Mouse (Mus musculus): ENCODE results near the gene Ankrd33b. TPM values are rescaled to one million over a fixed set of nuclear protein-coding genes. Genes with fewer than 3 reads are reported as not detected.
A peak's percentile ranks its signal among the peaks of the same experiment; 100 is the strongest.

The Ankrd33b gene
- polyA plus RNA-seq, 1 experiment from 2014 or later: 1.7 TPM

GRCm38 (mm10) chr15:31398769-31399168 lies 31.2 kb upstream of the Ankrd33b start:
- Histone ChIP-seq H3K27me3 (replicated peaks) (no peaks in the 10 kb centered on the region), H3K36me3 (no peaks in the 10 kb centered on the region), H3K4me1 (replicated peaks) (peaks cover 31% of the 10 kb centered on the region), H3K27ac (ENCODE audit: poor library complexity, severe bottlenecking) (no peak overlapping the region), H3K9ac (no peak overlapping the region), H3K4me3 (no peak overlapping the region), H3K9me3 (replicated peaks) (0 out of 2 replicates have a peak, but pooled peaks cover 9% of the 10 kb centered on the region), H3K4me2 (no peak overlapping the region)
- WGBS: 93% methylated on average over 13 of the region's 13 CpGs
- ATAC-seq (ENCODE audit: insufficient number of reproducible peaks, low FRiP score): no peak

- no peak for ATAC-seq (ENCODE audit: insufficient number of reproducible peaks, low FRiP score)
- WGBS: 73% methylated on average over 3 of the region's 3 CpGs
- Histone ChIP-seq H3K27me3 (replicated peaks) (no peaks in the 10 kb centered on the region), H3K27ac (ENCODE audit: poor library complexity, severe bottlenecking) (peak overlapping the region; percentile 88), H3K36me3 (no peaks in the 10 kb centered on the region), H3K4me2 (no peak overlapping the region), H3K9me3 (replicated peaks) (0 out of 2 replicates have a peak, but pooled peaks cover 9% of the 10 kb centered on the region), H3K4me3 (no peak overlapping the region), H3K4me1 (replicated peaks) (peaks cover 36% of the 10 kb centered on the region), H3K9ac (no peak overlapping the region)
Measured at GRCm38 (mm10) chr15:31397379-31397778, 29.9 kb upstream of the Ankrd33b start.

- H3K4me3 ChIP-seq: no peak overlapping the region
- H3K9ac ChIP-seq: no peak overlapping the region
- no peaks in the 10 kb centered on the region for H3K36me3 ChIP-seq
- peaks cover 41% of the 10 kb centered on the region for H3K4me1 ChIP-seq (replicated peaks)
- ATAC-seq (ENCODE audit: insufficient number of reproducible peaks, low FRiP score): peak; percentile 41
- peak overlapping the region; percentile 39 for H3K4me2 ChIP-seq
- peak overlapping the region; percentile 88 for H3K27ac ChIP-seq (ENCODE audit: poor library complexity, severe bottlenecking)
- no peaks in the 10 kb centered on the region for H3K27me3 ChIP-seq (replicated peaks)
- WGBS: 41% methylated on average over 5 of the region's 5 CpGs
- 0 out of 2 replicates have a peak, but pooled peaks cover 9% of the 10 kb centered on the region for H3K9me3 ChIP-seq (replicated peaks)
Measured at GRCm38 (mm10) chr15:31396755-31397154, 29.2 kb upstream of the Ankrd33b start.

GRCm38 (mm10) chr15:31395986-31396385 lies 28.5 kb upstream of the Ankrd33b start:
- H3K4me2 ChIP-seq: peak overlapping the region; percentile 39; the same call in 1 of the 2 replicates
- 0 out of 2 replicates have a peak overlapping the region, but pooled peaks have one; percentile 25 for H3K9ac ChIP-seq
- 76% methylated on average over 4 of the region's 4 CpGs for WGBS
- 0 out of 2 replicates have a peak, but pooled peaks cover 9% of the 10 kb centered on the region for H3K9me3 ChIP-seq (replicated peaks)
- peaks cover 41% of the 10 kb centered on the region for H3K4me1 ChIP-seq (replicated peaks)
- H3K27me3 ChIP-seq (replicated peaks): no peaks in the 10 kb centered on the region
- H3K36me3 ChIP-seq: no peaks in the 10 kb centered on the region
- ATAC-seq (ENCODE audit: insufficient number of reproducible peaks, low FRiP score): no peak
- H3K4me3 ChIP-seq: no peak overlapping the region
- H3K27ac ChIP-seq (ENCODE audit: poor library complexity, severe bottlenecking): peak overlapping the region; percentile 88

- Histone ChIP-seq H3K27me3 (replicated peaks) (no peaks in the 10 kb centered on the region), H3K9ac (no peak overlapping the region), H3K36me3 (no peaks in the 10 kb centered on the region), H3K4me1 (replicated peaks) (peaks cover 37% of the 10 kb centered on the region), H3K4me2 (no peak overlapping the region), H3K27ac (ENCODE audit: poor library complexity, severe bottlenecking) (no peak overlapping the region; the same call in 1 of the 2 replicates), H3K4me3 (no peak overlapping the region), H3K9me3 (replicated peaks) (0 out of 2 replicates have a peak, but pooled peaks cover 5% of the 10 kb centered on the region)
- 72% methylated on average over 6 of the region's 6 CpGs for WGBS
- no peak for ATAC-seq (ENCODE audit: insufficient number of reproducible peaks, low FRiP score)
Measured at GRCm38 (mm10) chr15:31393402-31393801, 25.9 kb upstream of the Ankrd33b start.

- ATAC-seq (ENCODE audit: insufficient number of reproducible peaks, low FRiP score): no peak
- no peak overlapping the region for H3K4me3 ChIP-seq
- 80% methylated on average over 7 of the region's 7 CpGs for WGBS
- no peak overlapping the region for H3K27ac ChIP-seq (ENCODE audit: poor library complexity, severe bottlenecking)
- no peak overlapping the region for H3K4me2 ChIP-seq
- 0 out of 2 replicates have a peak, but pooled peaks cover 5% of the 10 kb centered on the region for H3K9me3 ChIP-seq (replicated peaks)
- H3K9ac ChIP-seq: no peak overlapping the region
- no peaks in the 10 kb centered on the region for H3K36me3 ChIP-seq
- peaks cover 35% of the 10 kb centered on the region for H3K4me1 ChIP-seq (replicated peaks)
- no peaks in the 10 kb centered on the region for H3K27me3 ChIP-seq (replicated peaks)
Measured at GRCm38 (mm10) chr15:31392705-31393104, 25.2 kb upstream of the Ankrd33b start.

GRCm38 (mm10) chr15:31392135-31392534 lies 24.6 kb upstream of the Ankrd33b start:
- no peak overlapping the region for H3K9ac ChIP-seq
- no peaks in the 10 kb centered on the region for H3K27me3 ChIP-seq (replicated peaks)
- H3K4me2 ChIP-seq: no peak overlapping the region
- H3K4me3 ChIP-seq: no peak overlapping the region
- H3K9me3 ChIP-seq (replicated peaks): peaks cover 5% of the 10 kb centered on the region; the same call in 1 of the 2 replicates
- WGBS: 68% methylated on average over 4 of the region's 4 CpGs
- H3K4me1 ChIP-seq (replicated peaks): peaks cover 31% of the 10 kb centered on the region
- no peak overlapping the region for H3K27ac ChIP-seq (ENCODE audit: poor library complexity, severe bottlenecking)
- no peak for ATAC-seq (ENCODE audit: insufficient number of reproducible peaks, low FRiP score)
- no peaks in the 10 kb centered on the region for H3K36me3 ChIP-seq

GRCm38 (mm10) chr15:31381936-31382468 lies 14.5 kb upstream of the Ankrd33b start:
- no peak overlapping the region for H3K4me3 ChIP-seq
- H3K9me3 ChIP-seq (replicated peaks): no peaks in the 10 kb centered on the region; the same call in 1 of the 2 replicates
- 20% methylated on average over 11 of the region's 11 CpGs for WGBS
- no peaks in the 10 kb centered on the region for H3K36me3 ChIP-seq
- peak overlapping the region; percentile 37; the same call in 1 of the 2 replicates for H3K4me2 ChIP-seq
- H3K9ac ChIP-seq: no peak overlapping the region
- peaks cover 13% of the 10 kb centered on the region for H3K4me1 ChIP-seq (replicated peaks)
- no peaks in the 10 kb centered on the region for H3K27me3 ChIP-seq (replicated peaks)
- ATAC-seq (ENCODE audit: insufficient number of reproducible peaks, low FRiP score): peak; percentile 77
- no peak overlapping the region for H3K27ac ChIP-seq (ENCODE audit: poor library complexity, severe bottlenecking)

- no peak for ATAC-seq (ENCODE audit: insufficient number of reproducible peaks, low FRiP score)
- H3K4me3 ChIP-seq: no peak overlapping the region
- H3K9ac ChIP-seq: no peak overlapping the region
- no peaks in the 10 kb centered on the region for H3K9me3 ChIP-seq (replicated peaks)
- no peak overlapping the region for H3K4me2 ChIP-seq
- no peaks in the 10 kb centered on the region for H3K36me3 ChIP-seq
- no peak overlapping the region for H3K27ac ChIP-seq (ENCODE audit: poor library complexity, severe bottlenecking)
- WGBS: 80% methylated on average over 3 of the region's 3 CpGs
- H3K27me3 ChIP-seq (replicated peaks): no peaks in the 10 kb centered on the region
- peaks cover 22% of the 10 kb centered on the region for H3K4me1 ChIP-seq (replicated peaks)
Measured at GRCm38 (mm10) chr15:31379471-31379870, 11.9 kb upstream of the Ankrd33b start.

GRCm38 (mm10) chr15:31375212-31375611 lies 7.7 kb upstream of the Ankrd33b start:
- no peak overlapping the region for H3K9ac ChIP-seq
- H3K27me3 ChIP-seq (replicated peaks): no peaks in the 10 kb centered on the region; the same call in 1 of the 2 replicates
- no peak overlapping the region for H3K4me2 ChIP-seq
- peaks cover 9% of the 10 kb centered on the region; the same call in 1 of the 2 replicates for H3K4me1 ChIP-seq (replicated peaks)
- no peak overlapping the region for H3K4me3 ChIP-seq
- 0 out of 2 replicates have a peak, but pooled peaks cover 4% of the 10 kb centered on the region for H3K9me3 ChIP-seq (replicated peaks)
- no peak; the same call in 1 of the 2 replicates for ATAC-seq (ENCODE audit: insufficient number of reproducible peaks, low FRiP score)
- H3K27ac ChIP-seq (ENCODE audit: poor library complexity, severe bottlenecking): peak overlapping the region; percentile 25; the same call in 1 of the 2 replicates
- 18% methylated on average over 4 of the region's 4 CpGs for WGBS
- no peaks in the 10 kb centered on the region for H3K36me3 ChIP-seq

GRCm38 (mm10) chr15:31369125-31369612 lies 1.6 kb upstream of the Ankrd33b start:
- peaks cover 29% of the 10 kb centered on the region for H3K27me3 ChIP-seq (replicated peaks)
- no peak for ATAC-seq (ENCODE audit: insufficient number of reproducible peaks, low FRiP score)

More at GRCm38 (mm10) chr15:31369125-31369612, 1.6 kb upstream of the Ankrd33b start:
- H3K4me1 ChIP-seq (replicated peaks): peaks cover 28% of the 10 kb centered on the region
- no peaks in the 10 kb centered on the region for H3K36me3 ChIP-seq
- H3K4me3 ChIP-seq: no peak overlapping the region
- WGBS: 8% methylated on average over 12 of the region's 12 CpGs
- no peak overlapping the region for H3K27ac ChIP-seq (ENCODE audit: poor library complexity, severe bottlenecking)
- H3K9me3 ChIP-seq (replicated peaks): 0 out of 2 replicates have a peak, but pooled peaks cover 4% of the 10 kb centered on the region
- H3K4me2 ChIP-seq: peak overlapping the region; percentile 1; the same call in 1 of the 2 replicates
- H3K9ac ChIP-seq: no peak overlapping the region

All from heart, embryonic 12.5 days (tissue).